Mouse (Mus musculus): ENCODE results near the gene Foxo3.

- TF ChIP-seq CTCF (IDR thresholded peaks at IDR 0.05; ENCODE audit: low read depth) (no peak), EP300 (IDR thresholded peaks at IDR 0.05; ENCODE audit: low read depth) (no peak)
These were observed 24.2 kb upstream of the Foxo3 start for GRCm38 (mm10) chr10:42300805-42301204.
